Mouse (Mus musculus): ENCODE data around the gene Flad1. TPM values are rescaled to one million over a fixed set of nuclear protein-coding genes. Genes with fewer than 3 reads are reported as not detected.
"Not testable (repeated sequence)": the region's sequence is repeated elsewhere in the genome, so short reads cannot be mapped to it uniquely, and the experiment has no call there.

The Flad1 gene
- polyA plus RNA-seq, 1 experiment from 2014 or later = 37.8 TPM

- no peak for ATAC-seq
- no peak overlapping the region for H3K4me2 ChIP-seq (replicated peaks)
- H3K9me3 ChIP-seq = no peaks in the 10 kb centered on the region
- no peak overlapping the region for H3K9ac ChIP-seq (replicated peaks)
- no peaks in the 10 kb centered on the region for H3K27me3 ChIP-seq
- no peak overlapping the region for H3K27ac ChIP-seq
- WGBS = 95% methylated on average over 2 of the region's 2 CpGs
- H3K4me3 ChIP-seq (replicated peaks) = no peak overlapping the region
- H3K36me3 ChIP-seq = 0 out of 2 replicates have a peak, but pooled peaks cover 3% of the 10 kb centered on the region
- peaks cover 15% of the 10 kb centered on the region for H3K4me1 ChIP-seq (replicated peaks)
Observed at GRCm38 (mm10) chr3:89440691-89441090, 29.0 kb upstream of the Flad1 start.

GRCm38 (mm10) chr3:89437269-89437668 is 25.6 kb upstream of the Flad1 start:
- H3K9me3 ChIP-seq = no peaks in the 10 kb centered on the region
- H3K36me3 ChIP-seq = peaks cover 27% of the 10 kb centered on the region
- no peaks in the 10 kb centered on the region for H3K27me3 ChIP-seq
- H3K9ac ChIP-seq (replicated peaks) = peak overlapping the region; percentile 51; the same call in 1 of the 2 replicates
- peak overlapping the region; percentile 33 for H3K4me3 ChIP-seq (replicated peaks)
- H3K4me2 ChIP-seq (replicated peaks) = peak overlapping the region; percentile 49
- H3K27ac ChIP-seq = no peak overlapping the region
- no peak for ATAC-seq
- WGBS = 17% methylated on average over 5 of the region's 5 CpGs
- peaks cover 24% of the 10 kb centered on the region for H3K4me1 ChIP-seq (replicated peaks)

GRCm38 (mm10) chr3:89436176-89437113 is 24.8 kb upstream of the Flad1 start, which contains the start of gene Pbxip1:
Gene Pbxip1 (plus strand): TSS chr3:89436706.
- peak; percentile 40 for ATAC-seq
- peak within 1 kb of the TSS; percentile 21; the same call in 1 of the 2 replicates for H3K27ac ChIP-seq
- WGBS = 5% methylated on average over 16 of the region's 16 CpGs

GRCm38 (mm10) chr3:89435041-89435440 is 23.4 kb upstream of the Flad1 start:
- H3K4me3 ChIP-seq (replicated peaks) = no peak overlapping the region
- H3K27ac ChIP-seq = no peak overlapping the region
- H3K27me3 ChIP-seq = no peaks in the 10 kb centered on the region
- H3K4me2 ChIP-seq (replicated peaks) = no peak overlapping the region
- ATAC-seq = no peak
- peaks cover 30% of the 10 kb centered on the region for H3K36me3 ChIP-seq
- WGBS = 73% methylated on average over 7 of the region's 7 CpGs
- no peaks in the 10 kb centered on the region for H3K9me3 ChIP-seq
- peaks cover 40% of the 10 kb centered on the region for H3K4me1 ChIP-seq (replicated peaks)
- no peak overlapping the region for H3K9ac ChIP-seq (replicated peaks)

More at GRCm38 (mm10) chr3:89436176-89437113, 24.8 kb upstream of the Flad1 start, which contains the start of gene Pbxip1:
- peaks cover 30% of the 10 kb centered on the region for H3K36me3 ChIP-seq
- H3K4me2 ChIP-seq (replicated peaks) = peak within 1 kb of the TSS; percentile 49
- peak within 1 kb of the TSS; percentile 51; the same call in 1 of the 2 replicates for H3K9ac ChIP-seq (replicated peaks)
- H3K27me3 ChIP-seq = no peaks in the 10 kb centered on the region
- H3K9me3 ChIP-seq = no peaks in the 10 kb centered on the region
- H3K4me1 ChIP-seq (replicated peaks) = peaks cover 31% of the 10 kb centered on the region
- H3K4me3 ChIP-seq (replicated peaks) = peak within 1 kb of the TSS; percentile 33

- WGBS = 88% methylated on average over 11 of the region's 11 CpGs
- H3K4me3 ChIP-seq (replicated peaks) = no peak overlapping the region
- no peak overlapping the region for H3K4me2 ChIP-seq (replicated peaks)
- H3K9me3 ChIP-seq = no peaks in the 10 kb centered on the region
- H3K4me1 ChIP-seq (replicated peaks) = peaks cover 40% of the 10 kb centered on the region
- 0 out of 2 replicates have a peak overlapping the region, but pooled peaks have one; percentile 16 for H3K9ac ChIP-seq (replicated peaks)
- 0 out of 2 replicates have a peak overlapping the region, but pooled peaks have one; percentile 2 for H3K27ac ChIP-seq
- H3K36me3 ChIP-seq = peaks cover 30% of the 10 kb centered on the region
- ATAC-seq = no peak
- no peaks in the 10 kb centered on the region for H3K27me3 ChIP-seq
Observed at GRCm38 (mm10) chr3:89434532-89434931, 22.9 kb upstream of the Flad1 start.

- Histone ChIP-seq H3K27me3 (no peaks in the 10 kb centered on the region), H3K36me3 (peaks cover 33% of the 10 kb centered on the region), H3K9me3 (no peaks in the 10 kb centered on the region), H3K4me3 (replicated peaks) (no peak overlapping the region), H3K27ac (no peak overlapping the region), H3K4me1 (replicated peaks) (peaks cover 40% of the 10 kb centered on the region), H3K4me2 (replicated peaks) (no peak overlapping the region), H3K9ac (replicated peaks) (no peak overlapping the region)
- ATAC-seq = no peak
- WGBS = 94% methylated on average over 8 of the region's 8 CpGs
Observed at GRCm38 (mm10) chr3:89432606-89433005, 20.9 kb upstream of the Flad1 start.

GRCm38 (mm10) chr3:89430171-89431159 is 18.8 kb upstream of the Flad1 start, which contains the start of gene Pygo2:
Gene Pygo2 (plus strand): TSS chr3:89430214.
- Histone ChIP-seq H3K4me2 (replicated peaks) (peak within 1 kb of the TSS; percentile 87), H3K36me3 (peaks cover 49% of the 10 kb centered on the region), H3K9me3 (no peaks in the 10 kb centered on the region), H3K4me3 (replicated peaks) (peak within 1 kb of the TSS; percentile 81), H3K9ac (replicated peaks) (peak within 1 kb of the TSS; percentile 90), H3K27ac (peak within 1 kb of the TSS; percentile 91), H3K4me1 (replicated peaks) (peaks cover 24% of the 10 kb centered on the region), H3K27me3 (no peaks in the 10 kb centered on the region)
- ATAC-seq = peak; percentile 99
- 2% methylated on average over 66 of the region's 68 CpGs for WGBS

- not testable (repeated sequence) for H3K4me3 ChIP-seq (replicated peaks); H3K27ac ChIP-seq; H3K27me3 ChIP-seq; H3K9ac ChIP-seq (replicated peaks); H3K9me3 ChIP-seq; ATAC-seq; H3K4me2 ChIP-seq (replicated peaks)
- peaks cover 44% of the 10 kb centered on the region for H3K36me3 ChIP-seq
- 88% methylated on average over 7 of the region's 7 CpGs for WGBS
- peaks cover 16% of the 10 kb centered on the region for H3K4me1 ChIP-seq (replicated peaks)
Observed at GRCm38 (mm10) chr3:89429021-89429420, 17.4 kb upstream of the Flad1 start.

- no peak overlapping the region for H3K4me2 ChIP-seq (replicated peaks)
- H3K4me1 ChIP-seq (replicated peaks) = peaks cover 27% of the 10 kb centered on the region
- H3K4me3 ChIP-seq (replicated peaks) = no peak overlapping the region
- 89% methylated on average over 4 of the region's 4 CpGs for WGBS
- no peaks in the 10 kb centered on the region for H3K9me3 ChIP-seq
- no peak for ATAC-seq
- H3K27me3 ChIP-seq = no peaks in the 10 kb centered on the region
- no peak overlapping the region for H3K27ac ChIP-seq
- H3K36me3 ChIP-seq = peaks cover 24% of the 10 kb centered on the region
- H3K9ac ChIP-seq (replicated peaks) = no peak overlapping the region
Observed at GRCm38 (mm10) chr3:89425876-89426275, 14.2 kb upstream of the Flad1 start.

GRCm38 (mm10) chr3:89425141-89425525 is 13.5 kb upstream of the Flad1 start:
- Histone ChIP-seq H3K27ac (no peak overlapping the region), H3K9me3 (no peaks in the 10 kb centered on the region), H3K27me3 (no peaks in the 10 kb centered on the region), H3K9ac (replicated peaks) (no peak overlapping the region), H3K4me2 (replicated peaks) (no peak overlapping the region), H3K4me1 (replicated peaks) (peaks cover 29% of the 10 kb centered on the region), H3K36me3 (peaks cover 24% of the 10 kb centered on the region), H3K4me3 (replicated peaks) (no peak overlapping the region)
- no peak for ATAC-seq
- 87% methylated on average over 5 of the region's 5 CpGs for WGBS

GRCm38 (mm10) chr3:89424416-89425140 is 12.9 kb upstream of the Flad1 start:
- H3K4me2 ChIP-seq (replicated peaks) = no peak overlapping the region
- peaks cover 34% of the 10 kb centered on the region for H3K4me1 ChIP-seq (replicated peaks)
- no peak for ATAC-seq
- no peaks in the 10 kb centered on the region for H3K27me3 ChIP-seq
- H3K9ac ChIP-seq (replicated peaks) = no peak overlapping the region
- WGBS = 93% methylated on average over 5 of the region's 5 CpGs
- H3K27ac ChIP-seq = no peak overlapping the region
- H3K9me3 ChIP-seq = no peaks in the 10 kb centered on the region
- H3K36me3 ChIP-seq = peaks cover 24% of the 10 kb centered on the region
- H3K4me3 ChIP-seq (replicated peaks) = no peak overlapping the region

All from midbrain, embryonic 13.5 days (tissue).